Mouse (Mus musculus): Measurements from ENCODE around the gene Lsm12.

Lsm12 gene

GRCm38 (mm10) chr11:102184646-102185495 is at the start of gene Lsm12:
Gene Lsm12 (minus strand): TSS chr11:102185296.
- DNase-seq (ENCODE audit: low spot score) = peak; percentile 94

DNA sequence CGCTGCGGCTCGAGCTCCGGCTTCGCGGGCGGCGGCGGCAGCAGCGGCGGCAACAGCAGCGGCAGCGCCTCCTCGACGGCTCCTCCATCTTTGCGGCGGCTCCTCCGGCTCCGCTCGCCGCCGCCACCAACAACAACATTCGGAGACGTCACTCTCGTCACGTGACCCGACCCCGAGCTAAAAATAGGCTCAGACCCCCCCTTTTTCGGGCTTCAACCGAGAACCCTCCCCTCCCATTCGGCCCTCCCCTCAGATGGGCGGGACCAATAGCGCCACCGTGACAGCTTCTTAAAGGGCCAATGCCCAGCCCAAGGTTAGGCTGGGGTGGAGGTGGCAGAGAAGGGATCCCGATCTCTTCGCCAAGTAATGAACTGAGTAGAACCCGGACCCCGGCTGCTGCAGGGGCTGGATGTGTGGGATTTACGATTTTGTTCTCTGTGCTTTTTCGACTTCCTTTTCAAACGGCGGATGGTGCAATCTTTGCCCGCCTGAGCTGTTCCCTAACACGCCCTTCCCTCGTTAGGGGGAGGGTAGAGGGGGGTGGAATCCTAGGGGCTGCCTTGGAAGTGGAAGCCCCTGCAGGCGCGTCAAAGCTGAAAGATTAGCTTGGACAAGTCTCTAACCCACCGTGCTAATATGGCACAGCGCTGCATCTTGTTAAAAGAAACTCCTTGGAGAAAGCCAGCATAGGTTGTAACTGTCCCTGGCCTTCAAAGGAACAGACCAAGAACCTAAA is 45.1 kb upstream of the Lsm12 start, which contains the start of gene Hdac5:
Hdac5 (minus strand) TSS at position 161 of the 736 bp plus-strand sequence.
- DNase-seq (ENCODE audit: low spot score) = peak; percentile 97

- DNase-seq (ENCODE audit: low spot score) = peak; percentile 58
These were observed 44.3 kb upstream of the Lsm12 start for GRCm38 (mm10) chr11:102229331-102229953.

GRCm38 (mm10) chr11:102228646-102229268 is 43.7 kb upstream of the Lsm12 start:
- DNase-seq (ENCODE audit: low spot score) = no peak

- DNase-seq (ENCODE audit: low spot score) = peak; percentile 35
These were observed 43.1 kb upstream of the Lsm12 start for GRCm38 (mm10) chr11:102228191-102228545.

DNA sequence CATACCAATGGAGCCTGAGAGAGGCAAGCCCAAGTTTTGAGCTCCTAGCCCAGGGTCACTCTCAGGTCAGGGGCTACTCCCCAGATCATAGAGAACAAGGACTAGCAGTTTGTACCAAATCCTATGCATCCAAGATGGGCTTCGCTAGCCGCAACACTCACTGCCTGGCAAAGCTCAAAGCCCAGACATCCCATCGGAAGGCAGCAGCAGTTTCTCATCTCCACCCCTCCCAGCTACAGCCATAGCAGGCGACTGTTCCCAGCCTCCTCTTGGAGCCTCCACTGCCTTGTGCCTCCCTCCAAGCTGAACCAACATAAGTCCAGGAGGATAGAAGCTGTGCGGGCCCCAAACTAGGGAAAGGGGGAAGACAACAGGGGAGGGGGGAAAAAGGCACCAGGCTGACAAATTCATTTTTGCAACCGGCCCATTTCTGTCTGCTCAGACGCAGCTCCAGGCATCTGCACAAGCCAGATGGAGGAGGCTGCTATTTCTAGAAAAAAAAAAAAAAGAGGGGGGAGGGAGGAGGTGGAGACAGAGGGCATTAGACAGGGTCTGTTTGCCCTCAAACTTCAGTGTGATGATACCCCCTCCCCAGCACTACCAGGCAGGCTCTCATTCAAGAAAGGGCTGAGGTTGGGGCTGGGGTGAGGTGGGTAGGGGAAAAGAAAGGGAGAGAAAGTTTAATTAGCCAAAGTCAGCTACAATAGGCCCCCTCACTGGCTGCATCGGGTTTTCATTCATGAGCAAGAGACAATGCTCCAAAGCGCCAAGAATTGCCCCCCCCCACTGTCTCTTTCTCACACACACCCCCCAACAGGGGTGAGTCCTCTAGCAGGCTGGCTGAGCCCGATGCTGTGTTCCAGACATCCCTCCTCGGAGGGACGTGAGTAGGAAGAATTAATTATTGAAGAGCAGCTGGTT is 42.4 kb upstream of the Lsm12 start:
- peak; percentile 37 for DNase-seq (ENCODE audit: low spot score)

- DNase-seq (ENCODE audit: low spot score) = no peak
These were observed 41.2 kb upstream of the Lsm12 start for GRCm38 (mm10) chr11:102226067-102226978.

DNA sequence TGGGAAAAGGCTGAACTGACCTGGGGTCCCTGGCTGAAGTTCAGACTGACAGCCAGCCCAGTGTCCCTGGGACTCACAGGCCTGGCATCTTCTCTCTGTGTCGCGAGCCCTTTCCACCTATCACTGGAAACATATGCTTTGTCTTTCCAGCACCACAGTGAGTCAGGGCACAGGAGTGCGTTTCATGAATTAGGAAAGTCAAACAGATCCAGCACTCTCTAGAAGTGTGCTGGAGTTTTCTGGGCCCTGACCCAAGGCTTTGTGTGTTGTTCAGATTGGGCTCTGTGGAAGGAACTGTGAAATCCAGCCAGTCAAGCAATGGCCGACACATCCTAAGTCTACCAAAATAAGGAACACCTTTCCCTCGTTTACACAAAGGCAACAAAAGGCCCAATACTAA is 40.1 kb upstream of the Lsm12 start:
- DNase-seq (ENCODE audit: low spot score) = no peak

- DNase-seq (ENCODE audit: low spot score) = peak; percentile 56
These were observed 39.6 kb upstream of the Lsm12 start for GRCm38 (mm10) chr11:102224686-102225085.

DNA sequence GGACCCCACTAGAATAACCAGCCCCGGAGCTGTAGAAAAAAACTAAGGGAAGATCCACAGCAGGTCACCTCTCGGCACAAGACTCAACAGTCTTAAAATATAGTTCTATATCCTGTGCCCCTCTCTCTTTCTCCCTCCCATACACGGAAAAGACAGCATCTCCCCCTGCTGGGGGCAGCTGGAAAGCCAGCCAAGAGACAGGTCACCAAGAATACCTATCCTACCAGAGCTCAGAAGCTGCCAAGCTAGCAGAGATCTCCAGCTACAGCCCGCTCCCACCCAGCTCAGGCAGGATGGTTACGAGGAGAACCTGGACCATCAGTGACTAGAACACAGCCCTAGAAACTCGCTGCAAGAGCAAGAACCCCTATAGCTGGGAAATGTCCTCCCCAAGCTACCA is 38.1 kb upstream of the Lsm12 start:
- DNase-seq (ENCODE audit: low spot score) = peak; percentile 77

- no peak for DNase-seq (ENCODE audit: low spot score)
These were observed 36.9 kb upstream of the Lsm12 start for GRCm38 (mm10) chr11:102221954-102222351.

GRCm38 (mm10) chr11:102221243-102221953 is 36.3 kb upstream of the Lsm12 start:
- DNase-seq (ENCODE audit: low spot score) = no peak

DNA sequence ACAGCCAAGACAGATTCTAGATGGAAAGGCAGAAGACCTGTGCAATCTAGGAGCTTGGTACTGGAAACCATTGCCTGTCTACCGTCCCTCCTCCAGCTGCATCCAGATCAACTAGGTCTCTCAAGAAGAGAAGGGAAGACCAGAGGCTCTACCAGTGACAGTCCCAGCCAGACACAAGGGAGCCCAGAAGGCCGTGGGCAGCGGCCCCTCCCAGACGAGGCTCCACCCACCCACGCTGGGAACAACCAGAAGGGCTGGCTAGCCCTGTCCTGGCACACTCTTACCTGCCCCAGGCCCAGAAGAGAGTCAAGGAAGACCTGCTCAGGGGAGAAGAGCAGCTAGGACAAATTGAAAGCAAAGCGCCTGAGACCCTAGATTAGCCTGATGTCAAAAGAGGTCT is 35.4 kb upstream of the Lsm12 start:
- no peak for DNase-seq (ENCODE audit: low spot score)

- DNase-seq (ENCODE audit: low spot score) = peak; percentile 41
These were observed 34.9 kb upstream of the Lsm12 start for GRCm38 (mm10) chr11:102219994-102220346.

DNA sequence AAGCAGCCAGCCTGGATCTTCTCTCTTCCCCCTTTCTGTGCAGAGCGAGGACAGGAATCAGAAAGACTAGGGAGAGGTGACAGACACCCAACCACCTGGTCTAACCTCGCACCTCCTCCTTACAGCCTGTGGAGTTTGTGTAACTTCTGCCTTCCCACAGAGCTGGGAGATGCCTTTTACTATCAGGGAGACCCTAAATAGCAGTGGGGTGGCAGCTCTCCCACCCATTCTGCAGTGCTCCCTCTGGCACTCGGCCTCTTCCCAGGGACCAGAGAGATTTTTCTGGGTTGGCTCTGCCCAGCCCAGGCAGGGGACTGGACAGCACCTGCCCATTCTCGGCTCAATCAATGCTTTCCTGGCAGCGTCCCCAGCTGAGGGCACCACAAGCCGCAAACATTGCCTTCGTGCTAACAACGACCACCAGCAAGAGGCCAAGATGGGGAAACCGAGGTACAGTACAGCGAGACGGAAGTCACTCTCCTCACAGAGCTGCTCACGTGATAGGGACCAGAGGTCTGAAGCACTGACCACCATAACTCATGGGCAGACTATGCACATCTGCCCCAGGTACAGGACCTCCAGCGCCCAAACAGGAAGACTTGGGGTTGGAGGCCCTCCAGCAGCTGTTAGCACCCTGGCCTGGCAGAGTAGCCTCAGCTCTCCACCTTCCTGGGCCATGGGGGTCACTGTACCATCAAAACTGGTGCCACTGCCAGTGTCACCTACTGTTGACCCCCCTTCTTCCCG is 34.3 kb upstream of the Lsm12 start:
- peak; percentile 17 for DNase-seq (ENCODE audit: low spot score)

DNA sequence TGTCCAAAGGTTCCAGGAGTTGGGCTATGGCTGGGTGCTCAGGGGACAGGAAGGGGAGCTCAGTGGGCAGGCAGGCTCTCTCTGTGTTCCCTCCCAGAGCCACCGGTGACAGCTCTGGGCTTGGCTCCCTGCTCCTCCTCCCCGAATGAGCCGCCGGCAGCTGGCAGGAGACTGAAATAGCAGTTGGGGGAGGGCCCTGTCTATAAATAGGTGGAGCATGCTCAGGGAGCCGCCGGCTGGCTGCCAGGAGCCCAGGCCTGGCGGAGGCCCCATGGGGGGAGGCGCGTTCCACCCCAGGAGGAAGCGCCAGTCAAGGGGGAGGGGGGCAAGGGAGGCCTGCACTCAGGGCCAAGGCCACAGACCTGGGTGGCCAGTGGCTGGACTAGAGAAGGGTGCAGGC is 33.7 kb upstream of the Lsm12 start:
- peak; percentile 89 for DNase-seq (ENCODE audit: low spot score)

DNA sequence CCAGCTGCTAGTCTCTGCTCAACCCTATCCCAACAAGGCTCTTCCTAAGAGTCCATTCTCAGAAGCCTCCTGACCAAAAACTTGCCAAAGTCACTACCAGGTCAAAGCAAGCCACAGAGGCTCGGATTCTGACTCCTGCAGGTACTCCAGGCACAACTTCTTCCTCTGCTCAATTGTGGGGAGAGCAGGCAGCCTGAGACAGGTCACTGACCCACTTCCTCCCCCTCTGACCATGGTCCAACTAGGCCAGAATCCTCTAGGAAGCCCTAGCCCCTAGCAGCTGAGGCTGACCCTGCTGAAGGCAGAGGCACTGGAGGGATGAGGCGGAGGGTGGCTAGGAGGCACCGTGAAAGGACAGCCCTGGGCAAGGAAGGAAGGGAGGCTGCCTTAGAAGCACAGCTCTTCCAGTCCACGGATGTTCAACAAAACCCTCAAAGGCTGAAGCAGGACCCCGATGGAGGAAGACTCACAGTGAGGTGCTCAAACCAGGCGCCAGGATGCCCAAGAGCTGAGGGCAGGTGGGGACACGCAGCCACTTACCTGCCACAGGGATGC is 32.9 kb upstream of the Lsm12 start:
- no peak for DNase-seq (ENCODE audit: low spot score)

- DNase-seq (ENCODE audit: low spot score) = no peak
These were observed 32.3 kb upstream of the Lsm12 start for GRCm38 (mm10) chr11:102217396-102217795.

DNA sequence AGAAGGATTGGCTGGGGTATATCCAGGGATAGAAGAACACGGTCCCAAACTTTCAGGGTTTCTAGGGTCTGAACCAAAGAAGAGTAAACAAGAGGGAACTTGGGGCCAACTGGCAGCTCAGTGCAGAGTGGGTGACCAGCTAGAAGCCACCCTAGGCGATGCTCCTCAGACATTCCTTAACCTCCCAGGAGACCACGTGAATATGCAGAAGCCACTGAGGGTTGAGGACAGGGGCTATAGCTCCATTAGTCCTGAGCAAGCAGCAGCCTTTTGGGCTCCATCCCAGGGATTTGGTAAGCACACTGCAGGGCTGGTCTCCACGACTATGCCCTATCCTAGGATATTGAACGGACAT is 31.8 kb upstream of the Lsm12 start:
- no peak for DNase-seq (ENCODE audit: low spot score)

All from MN1 (cell line).